8 mouse cellular contexts compared by ENCODE assay signal in genomic region chr8:124398843-124399402, GRCm38 (mm10). TPM values are rescaled to one million over a fixed set of nuclear protein-coding genes. Genes with fewer than 3 reads are reported as not detected.
A peak's percentile ranks its signal among the peaks of the same experiment; 100 is the strongest.
DNase-seq lines count a peak whose midpoint lies in the region; ATAC-seq and TF ChIP-seq lines count a peak whose summit lies in the region.

No protein-coding gene starts in this region.

- 34% methylated on average over 12 of the region's 12 CpGs for WGBS in forebrain, embryonic 10.5 days
- WGBS in forebrain, embryonic 15.5 days, result 32% methylated on average over 12 of the region's 12 CpGs
- WGBS in midbrain, embryonic 11.5 days, result 29% methylated on average over 12 of the region's 12 CpGs
- WGBS in midbrain, embryonic 15.5 days, result 37% methylated on average over 12 of the region's 12 CpGs
- WGBS in hindbrain, postnatal 0 days, result 38% methylated on average over 12 of the region's 12 CpGs
- 29% methylated on average over 12 of the region's 12 CpGs for WGBS in olfactory bulb, adult 2 months

- DNase-seq in forebrain, embryonic 10.5 days (ENCODE audit: extremely low spot score, low spot score), result peak; percentile 29
- DNase-seq in midbrain, embryonic 11.5 days (ENCODE audit: low spot score, missing footprints), result peak; percentile 89
- DNase-seq in cerebellum, adult 18-20 months, result peak; percentile 71 to 76
- DNase-seq in hindbrain, postnatal 0 days (ENCODE audit: low spot score), result peak; percentile 72
- no peak for DNase-seq in urinary bladder, postnatal 4 days (ENCODE audit: low spot score in 2 of 2)

- H3K9ac ChIP-seq in forebrain, embryonic 15.5 days (replicated peaks), result no peak overlapping the region
- H3K9ac ChIP-seq in midbrain, embryonic 11.5 days (ENCODE audit: low read length), result no peak overlapping the region
- no peak overlapping the region for H3K9ac ChIP-seq in midbrain, embryonic 15.5 days
- H3K9ac ChIP-seq in hindbrain, postnatal 0 days (replicated peaks; ENCODE audit: low read length), result no peak overlapping the region

- H3K27me3 ChIP-seq in forebrain, embryonic 10.5 days (ENCODE audit: poor library complexity, severe bottlenecking), result no peaks in the 10 kb centered on the region
- no peaks in the 10 kb centered on the region for H3K27me3 ChIP-seq in forebrain, embryonic 15.5 days
- no peaks in the 10 kb centered on the region for H3K27me3 ChIP-seq in midbrain, embryonic 11.5 days (ENCODE audit: control insufficient read depth, insufficient read depth, low read length)
- no peaks in the 10 kb centered on the region for H3K27me3 ChIP-seq in midbrain, embryonic 15.5 days (replicated peaks)
- H3K27me3 ChIP-seq in hindbrain, postnatal 0 days (ENCODE audit: insufficient read depth, low read length), result no peaks in the 10 kb centered on the region

- ATAC-seq in forebrain, embryonic 15.5 days (replicated peaks), result no peak
- ATAC-seq in midbrain, embryonic 11.5 days (ENCODE audit: low FRiP score), result no peak
- no peak for ATAC-seq in midbrain, embryonic 15.5 days (replicated peaks)
- ATAC-seq in hindbrain, postnatal 0 days, result peak; percentile 61; the same call in 1 of the 2 replicates

- H3K36me3 ChIP-seq in forebrain, embryonic 10.5 days (replicated peaks), result no peaks in the 10 kb centered on the region
- H3K36me3 ChIP-seq in forebrain, embryonic 15.5 days, result no peaks in the 10 kb centered on the region
- H3K36me3 ChIP-seq in midbrain, embryonic 11.5 days (ENCODE audit: control insufficient read depth, insufficient read depth, low read length), result no peaks in the 10 kb centered on the region
- H3K36me3 ChIP-seq in midbrain, embryonic 15.5 days (replicated peaks), result no peaks in the 10 kb centered on the region
- no peaks in the 10 kb centered on the region for H3K36me3 ChIP-seq in hindbrain, postnatal 0 days (ENCODE audit: insufficient read depth, low read length)

- TF ChIP-seq POLR2A in olfactory bulb, adult 2 months (IDR thresholded peaks at IDR 0.05; ENCODE audit: insufficient read depth, low read depth, low read length), result no peak

- TF ChIP-seq CTCF in hindbrain, postnatal 0 days (IDR thresholded peaks at IDR 0.05; ENCODE audit: low read depth), result peak; percentile 74
- TF ChIP-seq CTCF in olfactory bulb, adult 2 months (IDR thresholded peaks at IDR 0.05; ENCODE audit: insufficient read depth, low read depth, low read length), result peak; percentile 71

- peaks cover 14% of the 10 kb centered on the region for H3K4me1 ChIP-seq in forebrain, embryonic 10.5 days
- H3K4me1 ChIP-seq in forebrain, embryonic 15.5 days, result peaks cover 7% of the 10 kb centered on the region; the same call in 1 of the 2 replicates
- no peaks in the 10 kb centered on the region for H3K4me1 ChIP-seq in midbrain, embryonic 11.5 days (ENCODE audit: control insufficient read depth, insufficient read depth, low read length)
- H3K4me1 ChIP-seq in midbrain, embryonic 15.5 days, result no peaks in the 10 kb centered on the region
- H3K4me1 ChIP-seq in hindbrain, postnatal 0 days (ENCODE audit: insufficient read depth, low read length), result peaks cover 6% of the 10 kb centered on the region; the same call in 1 of the 2 replicates
- H3K4me1 ChIP-seq in olfactory bulb, adult 2 months (ENCODE audit: control insufficient read depth, insufficient read depth, low read length), result peaks cover 61% of the 10 kb centered on the region

- H3K4me2 ChIP-seq in forebrain, embryonic 15.5 days (replicated peaks), result no peak overlapping the region
- no peak overlapping the region for H3K4me2 ChIP-seq in midbrain, embryonic 11.5 days
- no peak overlapping the region for H3K4me2 ChIP-seq in midbrain, embryonic 15.5 days
- no peak overlapping the region for H3K4me2 ChIP-seq in hindbrain, postnatal 0 days (ENCODE audit: low read depth, low read length)

- H3K9me3 ChIP-seq in forebrain, embryonic 10.5 days, result no peaks in the 10 kb centered on the region
- H3K9me3 ChIP-seq in forebrain, embryonic 15.5 days, result no peaks in the 10 kb centered on the region
- H3K9me3 ChIP-seq in midbrain, embryonic 11.5 days (ENCODE audit: control insufficient read depth, low read length), result no peaks in the 10 kb centered on the region
- H3K9me3 ChIP-seq in midbrain, embryonic 15.5 days, result no peaks in the 10 kb centered on the region
- no peaks in the 10 kb centered on the region for H3K9me3 ChIP-seq in hindbrain, postnatal 0 days (ENCODE audit: low read length)

- H3K4me3 ChIP-seq in forebrain, embryonic 10.5 days, result no peak overlapping the region
- H3K4me3 ChIP-seq in forebrain, embryonic 15.5 days, result no peak overlapping the region
- no peak overlapping the region for H3K4me3 ChIP-seq in midbrain, embryonic 11.5 days (ENCODE audit: low read depth, low read length)
- H3K4me3 ChIP-seq in midbrain, embryonic 15.5 days, result no peak overlapping the region
- H3K4me3 ChIP-seq in hindbrain, postnatal 0 days (ENCODE audit: low read length), result no peak overlapping the region
- no peak overlapping the region for H3K4me3 ChIP-seq in olfactory bulb, adult 2 months (ENCODE audit: insufficient read depth, low read depth, low read length)

- no peak overlapping the region for H3K27ac ChIP-seq in forebrain, embryonic 10.5 days
- H3K27ac ChIP-seq in forebrain, embryonic 15.5 days (replicated peaks), result no peak overlapping the region
- H3K27ac ChIP-seq in midbrain, embryonic 11.5 days (ENCODE audit: low read depth, low read length), result no peak overlapping the region
- H3K27ac ChIP-seq in midbrain, embryonic 15.5 days, result no peak overlapping the region
- H3K27ac ChIP-seq in hindbrain, postnatal 0 days, result 0 out of 2 replicates have a peak overlapping the region, but pooled peaks have one; percentile 62
- H3K27ac ChIP-seq in olfactory bulb, adult 2 months (ENCODE audit: insufficient read depth, low read depth, low read length), result no peak overlapping the region

RNA-seq across cellular contexts. Expression of gene Pgbd5, which starts 40.5 kb away (rescaled TPM):
- 1.9 and 2.5 TPM in 2 replicates for polyA plus RNA-seq in forebrain, embryonic 10.5 days (2016; fragmentation: Nextera tagmentation; extraction: Ambion mirVana)
- 9.9 and 10.0 TPM in 2 replicates for polyA plus RNA-seq in forebrain, embryonic 15.5 days (2015; fragmentation: Nextera tagmentation; extraction: Ambion mirVana)
- 3.8 and 4.5 TPM in 2 replicates for polyA plus RNA-seq in midbrain, embryonic 11.5 days (2014; fragmentation: Nextera tagmentation; extraction: Ambion mirVana)
- 15.3 and 15.8 TPM in 2 replicates for polyA plus RNA-seq in midbrain, embryonic 15.5 days (2015; fragmentation: Nextera tagmentation; extraction: Ambion mirVana)
- 68.7 and 74.1 TPM in 2 replicates for total RNA-seq in hindbrain, postnatal 0 days (2014; rRNA removed)
- 15.8 and 15.9 TPM in 2 replicates for polyA plus RNA-seq in hindbrain, postnatal 0 days (2015; fragmentation: Nextera tagmentation; extraction: Ambion mirVana)
- not detected in 2 replicates for polyA plus RNA-seq in olfactory bulb, adult 2 months (2012; ENCODE audit: insufficient read depth, insufficient read length, low replicate concordance, missing spikeins)

Comparison
In these comparisons a context has a peak if more than half of its experiments do, and no peak if none do; other contexts are left out.
1. DNase-seq: peak in forebrain, embryonic 10.5 days (single experiment), midbrain, embryonic 11.5 days (single experiment), cerebellum, adult 18-20 months (2 of 2) and hindbrain, postnatal 0 days (single experiment); none in urinary bladder, postnatal 4 days (0 of 2).